Mouse (Mus musculus) stomach, postnatal 0 days (tissue): Measurements from ENCODE around the gene Fads2.
A peak's percentile ranks its signal among the peaks of the same experiment; 100 is the strongest.

Experiments used
- CTCF ChIP-seq: IDR thresholded peaks from 2 replicates; pipeline ENCODE4 v1.5.1; 2016; ENCODE audit warnings: antibody characterized with exemption, low read depth, mild to moderate bottlenecking, moderate library complexity
- EP300 ChIP-seq: optimal IDR thresholded peaks from 2 replicates; pipeline ENCODE3; 2016; ENCODE audit warnings: antibody characterized with exemption

DNA sequence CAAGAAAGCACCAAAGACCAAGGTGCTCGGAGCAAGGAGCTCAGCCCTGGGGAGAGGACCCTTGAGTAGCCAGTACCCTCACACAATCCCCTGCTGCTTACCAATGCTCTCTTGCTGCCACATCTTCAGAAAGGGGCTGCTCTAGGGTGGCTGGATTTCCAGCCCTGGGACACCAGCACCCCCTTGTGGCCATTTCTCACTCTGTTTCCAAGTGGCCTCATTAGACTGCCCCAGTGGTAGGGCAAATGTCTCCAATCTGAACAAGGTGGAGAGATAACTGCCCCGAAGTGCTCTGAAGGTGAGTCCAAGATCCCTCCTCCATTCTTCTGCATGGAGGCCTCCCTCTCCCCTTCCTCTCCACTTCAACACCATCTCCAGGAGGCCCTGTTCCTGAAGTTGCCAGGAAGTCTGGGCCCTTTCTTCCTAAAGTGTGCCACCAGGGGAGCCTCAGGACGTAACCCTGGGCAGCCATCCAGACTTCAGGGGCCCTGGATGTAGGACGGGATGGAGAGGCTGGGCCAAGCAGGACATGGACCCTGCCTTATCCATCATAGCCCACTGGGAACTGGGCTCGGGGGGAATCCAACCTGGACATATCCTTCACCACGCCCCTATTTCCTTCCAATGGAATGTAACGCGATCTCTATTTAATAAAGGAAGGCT lies 66.6 kb downstream of the Fads2 start:
- TF ChIP-seq EP300 (no peak), CTCF (peak; percentile 96)
